14 mouse cellular contexts compared by ENCODE assay signal in the genomic region with DNA sequence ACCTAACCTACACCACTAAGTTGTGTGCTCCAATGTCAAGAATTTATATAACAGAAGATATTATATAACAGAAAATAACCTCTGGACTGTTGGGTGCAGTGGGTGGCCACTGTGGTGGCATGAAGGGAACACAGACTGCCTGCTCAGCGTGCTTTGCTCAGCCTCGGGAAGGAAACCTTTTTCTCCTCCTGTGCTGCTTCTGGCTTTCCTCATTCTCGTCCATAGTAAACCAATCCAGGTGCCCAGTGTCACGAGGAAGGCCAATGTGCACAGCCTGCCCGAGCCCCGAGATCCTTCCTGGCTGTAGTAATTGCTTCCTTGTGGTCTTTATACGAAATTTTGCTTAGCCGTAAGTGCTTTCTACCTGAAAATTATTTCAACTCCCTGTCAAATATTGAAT. TPM values are rescaled to one million over a fixed set of nuclear protein-coding genes. Genes with fewer than 3 reads are reported as not detected.
A peak's percentile ranks its signal among the peaks of the same experiment; 100 is the strongest.
DNase-seq lines count a peak whose midpoint lies in the region; ATAC-seq lines count a peak whose summit lies in the region.
"Had no signal": no experiment of that assay in that cellular context is flagged by ENCODE, and none has a peak within 500 bp of the region (broad histone marks: within the 10 kb centered on the region; RNA-seq: fewer than 3 reads in every experiment).

No protein-coding gene starts in this region.

- H3K27ac ChIP-seq in heart, embryonic 12.5 days (ENCODE audit: poor library complexity, severe bottlenecking) = no peak overlapping the region
- H3K27ac ChIP-seq in embryonic facial prominence, embryonic 10.5 days (replicated peaks) = no peak overlapping the region
- no peak overlapping the region for H3K27ac ChIP-seq in embryonic facial prominence, embryonic 14.5 days (replicated peaks; ENCODE audit: low read depth, low read length)
- no peak overlapping the region for H3K27ac ChIP-seq in midbrain, embryonic 14.5 days (replicated peaks; ENCODE audit: low read depth, low read length)
- H3K27ac ChIP-seq: embryonic facial prominence, embryonic 15.5 days had no signal

- peak overlapping the region; percentile 81 for H3K4me2 ChIP-seq in heart, embryonic 12.5 days
- H3K4me2 ChIP-seq in embryonic facial prominence, embryonic 14.5 days (ENCODE audit: low read depth, low read length) = 0 out of 2 replicates have a peak overlapping the region, but pooled peaks have one; percentile 3
- H3K4me2 ChIP-seq in midbrain, embryonic 14.5 days (ENCODE audit: low read length) = no peak overlapping the region

- H3K36me3 ChIP-seq in heart, embryonic 12.5 days = no peaks in the 10 kb centered on the region
- no peaks in the 10 kb centered on the region for H3K36me3 ChIP-seq in embryonic facial prominence, embryonic 10.5 days (replicated peaks)
- H3K36me3 ChIP-seq in embryonic facial prominence, embryonic 14.5 days (ENCODE audit: control insufficient read depth, insufficient read depth, low read length) = no peaks in the 10 kb centered on the region
- H3K36me3 ChIP-seq in midbrain, embryonic 14.5 days (ENCODE audit: control insufficient read depth, insufficient read depth, low read length) = no peaks in the 10 kb centered on the region
- H3K36me3 ChIP-seq: embryonic facial prominence, embryonic 15.5 days had no signal

- peak overlapping the region; percentile 30 for H3K4me3 ChIP-seq in heart, embryonic 12.5 days
- H3K4me3 ChIP-seq in embryonic facial prominence, embryonic 10.5 days = no peak overlapping the region; the same call in 1 of the 2 replicates
- peak overlapping the region; percentile 43 for H3K4me3 ChIP-seq in embryonic facial prominence, embryonic 14.5 days (ENCODE audit: low read depth, low read length)
- H3K4me3 ChIP-seq in midbrain, embryonic 14.5 days (replicated peaks; ENCODE audit: low read depth, low read length) = no peak overlapping the region

- no peak for ATAC-seq in heart, embryonic 12.5 days (ENCODE audit: insufficient number of reproducible peaks, low FRiP score)
- ATAC-seq in embryonic facial prominence, embryonic 14.5 days (ENCODE audit: low read depth) = no peak
- no peak for ATAC-seq in midbrain, embryonic 14.5 days (ENCODE audit: low FRiP score, low TSS enrichment)

- no peak for DNase-seq in heart, adult 18-20 months
- DNase-seq in kidney, adult 11 months = peak; percentile 54
- DNase-seq in kidney, postnatal 10 days = no peak
- DNase-seq in embryonic facial prominence, embryonic 10.5 days (ENCODE audit: low spot score) = peak; percentile 53
- no peak for DNase-seq in embryonic facial prominence, embryonic 14.5 days (ENCODE audit: low spot score)
- DNase-seq in midbrain, embryonic 14.5 days = no peak
- DNase-seq: adrenal gland, postnatal 14 days; cerebellum, adult 11-12 months; gastrocnemius, postnatal 36 days; lung, adult 18-20 months; thymus, postnatal 4 days had no signal

- peaks cover 19% of the 10 kb centered on the region for H3K4me1 ChIP-seq in heart, embryonic 12.5 days (replicated peaks)
- H3K4me1 ChIP-seq in embryonic facial prominence, embryonic 10.5 days = peaks cover 23% of the 10 kb centered on the region
- H3K4me1 ChIP-seq in embryonic facial prominence, embryonic 14.5 days (ENCODE audit: control insufficient read depth, insufficient read depth, low read length) = no peaks in the 10 kb centered on the region; the same call in 1 of the 2 replicates
- peaks cover 6% of the 10 kb centered on the region; the same call in 1 of the 2 replicates for H3K4me1 ChIP-seq in midbrain, embryonic 14.5 days (ENCODE audit: control insufficient read depth, insufficient read depth, low read length)

- H3K27me3 ChIP-seq in heart, embryonic 12.5 days (replicated peaks) = peaks cover 11% of the 10 kb centered on the region
- peaks cover 36% of the 10 kb centered on the region for H3K27me3 ChIP-seq in embryonic facial prominence, embryonic 10.5 days (replicated peaks; ENCODE audit: low read depth, poor library complexity, severe bottlenecking)
- H3K27me3 ChIP-seq in embryonic facial prominence, embryonic 14.5 days (replicated peaks; ENCODE audit: control insufficient read depth, insufficient read depth, low read length) = peaks cover 10% of the 10 kb centered on the region
- H3K27me3 ChIP-seq in midbrain, embryonic 14.5 days (ENCODE audit: control insufficient read depth, insufficient read depth, low read length) = peaks cover 5% of the 10 kb centered on the region; the same call in 1 of the 2 replicates

- H3K9me3 ChIP-seq in heart, embryonic 12.5 days (replicated peaks) = no peaks in the 10 kb centered on the region
- no peaks in the 10 kb centered on the region for H3K9me3 ChIP-seq in embryonic facial prominence, embryonic 10.5 days
- H3K9me3 ChIP-seq in embryonic facial prominence, embryonic 14.5 days (ENCODE audit: control insufficient read depth, low read length) = no peaks in the 10 kb centered on the region
- H3K9me3 ChIP-seq in midbrain, embryonic 14.5 days (ENCODE audit: control insufficient read depth, low read length) = no peaks in the 10 kb centered on the region
- H3K9me3 ChIP-seq: embryonic facial prominence, embryonic 15.5 days had no signal

- 55% methylated on average over 8 of the region's 8 CpGs for WGBS in heart, embryonic 12.5 days
- WGBS in embryonic facial prominence, embryonic 10.5 days = 39% methylated on average over 8 of the region's 8 CpGs
- 32% methylated on average over 8 of the region's 8 CpGs for WGBS in embryonic facial prominence, embryonic 14.5 days
- WGBS in midbrain, embryonic 14.5 days = 85% methylated on average over 8 of the region's 8 CpGs

- peak overlapping the region; percentile 16; the same call in 1 of the 2 replicates for H3K9ac ChIP-seq in heart, embryonic 12.5 days
- H3K9ac ChIP-seq in embryonic facial prominence, embryonic 14.5 days (ENCODE audit: low read depth, low read length) = no peak overlapping the region
- H3K9ac ChIP-seq in midbrain, embryonic 14.5 days (replicated peaks; ENCODE audit: low read length) = no peak overlapping the region
- H3K9ac ChIP-seq: embryonic facial prominence, embryonic 15.5 days had no signal

RNA-seq across cellular contexts. Expression of a gene that starts 1.0 kb away (rescaled TPM):
- 45.6 and 50.9 TPM in 2 replicates for polyA plus RNA-seq in heart, embryonic 12.5 days (2016; fragmentation: Nextera tagmentation; extraction: Ambion mirVana)
- total RNA-seq in heart, adult 18-20 months (2021) = 1 to 10 TPM; 4.5 to 5.3 TPM
- 1.1 and 1.8 TPM in 2 replicates for polyA plus RNA-seq in embryonic facial prominence, embryonic 10.5 days (2016; fragmentation: Nextera tagmentation; extraction: Ambion mirVana)
- 56.8 and 64.8 TPM in 2 replicates for polyA plus RNA-seq in embryonic facial prominence, embryonic 14.5 days (2014; fragmentation: Nextera tagmentation; extraction: Ambion mirVana)
- polyA plus RNA-seq in midbrain, embryonic 14.5 days (2014; fragmentation: Nextera tagmentation; extraction: Ambion mirVana) = 0.19 and 2.9 TPM in 2 replicates
- total RNA-seq: megakaryocyte-erythroid progenitor cell, adult 5-6 weeks had no signal

RNA-seq across cellular contexts. Expression of a gene that starts 50.9 kb away (rescaled TPM):
- 2.7 and 3.1 TPM in 2 replicates for polyA plus RNA-seq in heart, embryonic 12.5 days (2016; fragmentation: Nextera tagmentation; extraction: Ambion mirVana)
- total RNA-seq in heart, adult 18-20 months (2021) = 1 to 10 TPM; 4.4 to 5.1 TPM
- 2.6 and 3.8 TPM in 2 replicates for polyA plus RNA-seq in embryonic facial prominence, embryonic 10.5 days (2016; fragmentation: Nextera tagmentation; extraction: Ambion mirVana)
- polyA plus RNA-seq in embryonic facial prominence, embryonic 14.5 days (2014; fragmentation: Nextera tagmentation; extraction: Ambion mirVana) = 4.1 and 4.8 TPM in 2 replicates
- polyA plus RNA-seq in midbrain, embryonic 14.5 days (2014; fragmentation: Nextera tagmentation; extraction: Ambion mirVana) = 6.7 and 8.4 TPM in 2 replicates

Comparison
In these comparisons a context has a peak if more than half of its experiments do, and no peak if none do; other contexts are left out.
1. H3K4me3 ChIP-seq: peak in heart, embryonic 12.5 days (single experiment) and embryonic facial prominence, embryonic 14.5 days (single experiment); none in embryonic facial prominence, embryonic 10.5 days (single experiment) and midbrain, embryonic 14.5 days (single experiment).
2. DNase-seq: peak in kidney, adult 11 months (single experiment) and embryonic facial prominence, embryonic 10.5 days (single experiment); none in heart, adult 18-20 months (0 of 2), kidney, postnatal 10 days (single experiment), embryonic facial prominence, embryonic 14.5 days (single experiment) and midbrain, embryonic 14.5 days (single experiment).
3. RNA of a gene that starts 1.0 kb away (polyA plus RNA-seq): 56.8 to 64.8 TPM in embryonic facial prominence, embryonic 14.5 days and 45.6 to 50.9 TPM in heart, embryonic 12.5 days; 0.19 to 2.9 TPM in midbrain, embryonic 14.5 days and 1.1 to 1.8 TPM in embryonic facial prominence, embryonic 10.5 days; every median in the first group is over 10 times any median in the second.